Mouse (Mus musculus): ENCODE data around the gene Rmi2.
"Not testable (repeated sequence)": the region's sequence is repeated elsewhere in the genome, so short reads cannot be mapped to it uniquely, and the experiment has no call there.

Rmi2 gene

DNA sequence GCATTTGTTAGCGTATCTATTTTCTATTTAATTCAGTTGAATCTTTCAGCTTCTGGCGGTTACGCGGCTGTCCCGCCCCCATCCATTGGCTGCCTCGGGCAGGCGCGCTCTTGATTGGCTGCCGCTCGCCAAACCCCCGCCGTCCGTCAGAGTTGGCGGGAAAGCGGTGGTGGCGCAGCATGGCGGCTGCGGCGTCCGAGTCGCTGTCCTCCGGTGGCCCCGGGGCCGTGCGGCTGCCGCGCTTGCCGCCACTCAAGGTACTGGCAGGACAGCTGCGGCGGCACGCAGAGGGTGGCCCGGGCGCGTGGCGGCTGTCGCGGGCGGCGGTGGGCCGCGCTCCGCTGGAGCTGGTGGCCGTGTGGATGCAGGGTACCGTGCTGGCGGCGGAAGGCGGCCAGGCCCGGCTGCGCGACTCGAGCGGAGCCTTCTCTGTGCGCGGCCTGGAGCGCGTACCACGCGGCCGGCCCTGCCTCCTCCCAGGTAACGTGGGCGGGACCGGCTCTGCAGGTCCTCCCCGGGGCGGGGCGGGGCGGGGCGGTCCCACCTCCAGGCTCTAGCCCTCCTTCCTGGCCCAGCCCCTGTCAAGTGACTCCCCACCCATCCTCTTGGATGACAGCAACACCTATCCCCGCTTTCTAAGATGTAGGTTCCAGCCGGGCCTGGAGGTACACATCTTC is at the start of gene Rmi2:
Rmi2 (plus strand) TSS at position 149 of the 677 bp plus-strand sequence.
- DNase-seq (ENCODE audit: low read depth, low spot score), result peak; percentile 69

DNA sequence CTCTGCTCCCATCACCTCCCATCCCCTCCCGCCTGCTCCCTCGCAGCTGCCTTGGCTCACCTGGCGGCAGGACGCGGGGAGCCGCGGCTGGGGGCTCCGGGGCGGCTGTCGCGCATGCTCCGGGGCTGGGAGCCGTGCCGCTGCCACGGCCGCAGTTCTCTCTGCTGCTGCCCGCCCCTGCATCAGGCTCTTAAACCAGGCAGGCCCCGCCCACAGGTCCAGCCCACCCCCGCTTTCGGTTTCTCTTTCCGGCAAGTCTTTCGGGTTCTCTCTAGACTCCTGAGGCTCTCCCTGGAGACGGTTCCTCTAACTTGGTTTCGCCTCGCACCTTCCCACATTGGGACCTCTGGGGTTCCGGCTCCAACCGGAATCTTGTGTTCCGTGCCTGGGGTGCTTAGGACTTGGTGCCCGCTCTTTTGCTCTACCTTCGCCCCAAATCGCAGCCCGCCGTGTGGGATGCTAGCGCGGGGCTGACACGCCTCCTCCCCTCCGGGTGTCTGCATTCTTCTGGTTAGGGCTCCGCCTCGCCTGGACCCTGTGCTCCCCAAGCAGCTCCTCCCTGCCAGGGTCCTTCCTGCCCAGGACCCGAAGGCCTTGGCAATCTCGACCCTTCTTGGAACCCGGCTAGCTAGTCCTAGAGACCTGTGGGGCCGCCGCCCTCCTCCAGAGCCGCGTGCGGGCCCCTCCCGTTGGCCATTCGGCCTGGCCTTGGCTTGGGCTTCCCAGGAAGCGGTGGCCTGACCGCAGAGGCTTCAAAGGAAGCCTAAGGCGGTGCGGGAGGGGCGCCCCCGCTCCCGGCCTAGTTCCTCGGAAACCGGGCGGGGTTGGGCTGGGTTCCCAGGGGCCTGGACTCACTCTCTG is 49.3 kb upstream of the Rmi2 start, which contains the start of gene Socs1:
Socs1 (minus strand) TSS at position 166 of the 861 bp plus-strand sequence.
- DNase-seq (ENCODE audit: low read depth, low spot score), result peak; percentile 92

DNA sequence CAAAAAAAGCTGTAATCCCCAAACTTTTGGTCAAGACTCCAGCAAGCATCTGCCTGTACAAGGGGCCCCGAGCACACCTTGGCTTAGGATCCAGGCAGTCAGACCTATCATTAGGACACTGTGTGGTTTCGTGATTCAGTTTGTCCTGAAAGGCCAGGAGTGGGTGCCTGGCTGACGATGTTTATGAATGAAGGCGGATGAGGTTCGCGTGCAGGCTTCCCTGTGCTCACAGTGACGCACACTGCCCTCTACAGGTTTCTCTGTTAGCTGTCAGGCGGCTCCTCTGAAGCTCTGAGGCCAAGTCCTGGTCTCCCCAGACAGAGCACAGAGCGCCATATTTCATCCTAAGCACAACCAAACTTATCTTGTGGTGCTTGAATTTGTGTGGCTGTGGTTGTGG is 48.6 kb upstream of the Rmi2 start:
- peak; percentile 86 for DNase-seq (ENCODE audit: low read depth, low spot score)

DNA sequence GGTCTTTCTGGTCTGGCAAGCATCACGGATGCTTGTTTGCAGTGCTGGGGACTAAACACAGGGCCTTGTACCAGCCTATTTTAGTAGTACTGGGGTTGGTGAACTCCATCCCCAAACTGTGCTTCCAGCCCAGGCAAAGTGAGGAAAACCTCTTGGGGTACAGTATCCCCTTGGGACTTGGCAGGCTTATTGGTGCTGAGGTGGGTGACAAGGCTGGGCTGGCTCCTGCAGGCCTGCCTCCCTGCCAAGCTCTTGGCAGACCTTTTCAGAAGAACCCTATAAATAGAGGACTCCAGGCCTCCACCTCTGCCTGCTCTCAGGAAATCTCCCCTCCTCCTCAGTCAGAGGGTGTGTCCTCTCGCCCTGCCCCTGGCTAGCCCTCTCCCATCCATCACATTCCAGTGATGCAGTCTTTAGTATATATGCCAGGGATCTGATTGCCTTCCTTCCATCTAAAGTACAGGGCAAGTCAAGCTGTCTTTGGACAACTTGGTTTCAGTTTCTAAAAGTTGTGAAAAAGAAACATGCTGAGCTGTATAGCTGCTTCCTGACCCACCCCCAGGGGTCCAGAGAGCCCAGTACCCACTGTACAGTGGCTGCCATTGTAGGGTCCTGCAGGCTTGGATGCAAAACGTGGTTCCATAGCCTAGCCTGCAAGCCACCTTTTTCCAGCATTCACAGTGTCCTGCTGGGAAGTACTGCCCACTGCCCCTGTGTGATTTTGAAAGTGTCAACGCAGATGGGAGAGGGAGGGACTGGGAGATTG is 47.9 kb upstream of the Rmi2 start:
- peak; percentile 74 for DNase-seq (ENCODE audit: low read depth, low spot score)

DNA sequence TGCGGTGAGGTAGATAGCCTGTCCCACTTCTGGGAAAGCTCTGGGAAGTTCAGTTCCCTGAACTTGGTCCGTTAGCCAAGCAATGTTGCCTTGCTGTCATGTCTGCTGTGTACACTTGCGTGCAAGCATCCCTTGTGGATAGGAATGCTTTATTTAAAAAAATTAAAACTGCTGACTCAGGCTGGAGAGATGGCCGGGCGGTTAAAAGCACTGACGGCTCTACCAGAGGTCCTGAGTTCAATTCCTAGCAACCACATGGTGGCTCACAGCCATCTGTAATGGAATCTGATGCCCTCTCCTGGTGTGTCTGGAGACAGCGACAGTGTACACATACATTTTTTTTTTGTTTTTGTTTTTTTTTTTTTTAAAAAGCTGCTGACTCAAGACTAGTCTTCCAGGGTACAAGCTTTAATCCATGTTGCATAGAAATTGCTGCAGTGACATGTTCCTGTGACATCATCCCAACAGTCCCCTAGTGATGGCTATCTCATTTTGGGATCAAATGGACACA is 47.3 kb upstream of the Rmi2 start:
- no peak for DNase-seq (ENCODE audit: low read depth, low spot score)

DNA sequence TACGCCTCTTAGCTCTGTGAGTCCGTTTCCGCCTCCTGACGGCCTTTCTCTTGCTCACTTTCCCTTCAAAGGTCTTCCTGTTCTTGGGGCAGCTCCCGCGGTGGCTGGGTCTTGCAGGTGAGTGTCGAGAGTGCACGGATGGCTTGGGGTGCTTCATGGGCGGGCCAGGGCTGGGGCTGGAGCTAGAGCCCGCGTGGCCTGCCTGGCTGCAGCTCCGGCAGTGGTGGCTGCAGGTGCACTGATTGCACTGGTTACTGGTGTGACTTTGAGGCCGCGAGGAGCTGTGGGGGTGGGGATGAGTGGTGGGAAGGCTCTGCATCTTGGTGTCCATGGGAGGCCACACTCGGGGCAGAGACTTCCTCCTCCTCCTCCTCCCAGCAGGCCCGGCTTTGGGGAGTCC is 46.6 kb upstream of the Rmi2 start, which contains the start of gene Tnp2:
Tnp2 (minus strand) TSS at position 390 of the 400 bp plus-strand sequence.
- DNase-seq (ENCODE audit: low read depth, low spot score), result no peak

DNA sequence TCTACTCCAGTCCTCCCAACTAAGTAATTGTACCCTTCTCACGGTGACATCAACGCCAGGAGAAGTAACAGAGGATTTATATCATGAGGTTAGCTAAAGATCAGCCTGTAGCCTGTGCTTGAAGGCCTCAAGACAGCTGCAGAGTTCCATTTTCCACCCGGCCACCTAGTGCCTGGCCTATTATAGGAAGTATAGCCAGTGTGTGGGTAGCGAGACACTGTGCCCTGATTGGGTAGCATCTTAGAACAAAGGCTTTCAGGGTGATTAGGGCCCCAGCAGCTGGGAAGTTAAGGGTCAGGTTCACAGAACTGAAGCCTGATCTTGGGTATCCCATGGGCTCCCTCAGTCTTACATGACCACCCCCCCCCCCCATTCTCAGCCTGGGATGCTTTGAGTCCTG is 46.0 kb upstream of the Rmi2 start:
- DNase-seq (ENCODE audit: low read depth, low spot score), result no peak

DNA sequence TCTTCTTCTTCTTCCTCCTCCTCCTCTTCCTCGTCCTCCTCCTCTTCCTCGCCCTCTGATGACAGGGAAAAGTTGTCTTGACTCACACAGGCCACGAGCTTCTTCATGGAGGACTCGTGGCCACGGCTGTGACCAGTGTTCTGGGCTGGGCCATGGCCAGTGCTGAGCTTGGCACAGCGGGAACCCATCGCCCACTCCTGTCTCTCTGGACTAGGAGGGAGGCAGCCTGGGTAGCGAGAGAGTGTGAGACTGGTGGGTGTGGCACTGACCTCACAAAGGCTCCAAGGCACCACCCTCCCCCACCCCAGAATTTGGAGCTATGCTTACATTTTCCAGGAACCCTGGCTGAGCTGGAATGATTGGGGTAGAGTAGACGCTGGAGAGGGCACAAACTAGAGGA is 44.2 kb upstream of the Rmi2 start, which contains the start of gene Prm3:
Prm3 (minus strand) TSS at position 213 of the 400 bp plus-strand sequence.
- no peak for DNase-seq (ENCODE audit: low read depth, low spot score)

DNA sequence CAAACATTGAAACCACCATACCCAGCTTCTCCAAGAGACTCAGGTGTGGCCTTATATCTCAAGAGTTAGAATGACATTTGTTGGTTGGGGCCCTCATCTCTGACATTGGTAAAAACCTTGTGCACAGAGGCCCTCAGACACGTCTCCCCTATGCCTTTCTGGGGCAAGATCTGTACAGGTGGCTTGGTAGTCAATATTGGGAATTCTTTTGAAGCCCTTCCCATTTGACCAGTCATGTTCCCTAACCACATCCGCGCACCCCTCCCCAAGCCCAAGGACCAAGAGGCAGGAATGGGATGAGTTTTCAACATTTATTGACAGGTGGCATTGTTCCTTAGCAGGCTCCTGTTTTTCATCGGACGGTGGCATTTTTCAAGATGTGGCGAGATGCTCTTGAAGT is 38.8 kb upstream of the Rmi2 start, which contains the start of gene Prm2:
Prm2 (minus strand) TSS at position 101 of the 400 bp plus-strand sequence.
- DNase-seq (ENCODE audit: low read depth, low spot score), result no peak

DNA sequence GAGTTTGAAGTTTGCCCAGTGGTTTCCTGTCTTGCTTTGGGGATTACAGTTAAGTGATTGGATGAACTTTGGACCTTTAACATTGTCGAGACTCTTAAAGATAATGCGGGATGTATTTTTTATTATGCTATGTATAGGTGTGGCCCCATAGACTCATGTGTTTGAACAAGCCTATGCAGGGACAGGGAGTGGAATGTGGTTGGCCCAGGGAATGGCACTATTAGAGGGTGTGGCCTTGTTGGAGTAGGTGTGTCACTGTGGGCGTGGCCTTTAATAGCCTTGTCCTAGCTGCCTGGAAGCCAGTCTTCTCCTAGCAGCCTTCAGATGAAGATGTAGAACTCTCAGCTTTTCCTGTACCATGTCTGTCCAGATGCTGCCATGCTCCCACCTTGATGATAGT is 32.4 kb upstream of the Rmi2 start:
- not testable (repeated sequence) for DNase-seq (ENCODE audit: low read depth, low spot score)

DNA sequence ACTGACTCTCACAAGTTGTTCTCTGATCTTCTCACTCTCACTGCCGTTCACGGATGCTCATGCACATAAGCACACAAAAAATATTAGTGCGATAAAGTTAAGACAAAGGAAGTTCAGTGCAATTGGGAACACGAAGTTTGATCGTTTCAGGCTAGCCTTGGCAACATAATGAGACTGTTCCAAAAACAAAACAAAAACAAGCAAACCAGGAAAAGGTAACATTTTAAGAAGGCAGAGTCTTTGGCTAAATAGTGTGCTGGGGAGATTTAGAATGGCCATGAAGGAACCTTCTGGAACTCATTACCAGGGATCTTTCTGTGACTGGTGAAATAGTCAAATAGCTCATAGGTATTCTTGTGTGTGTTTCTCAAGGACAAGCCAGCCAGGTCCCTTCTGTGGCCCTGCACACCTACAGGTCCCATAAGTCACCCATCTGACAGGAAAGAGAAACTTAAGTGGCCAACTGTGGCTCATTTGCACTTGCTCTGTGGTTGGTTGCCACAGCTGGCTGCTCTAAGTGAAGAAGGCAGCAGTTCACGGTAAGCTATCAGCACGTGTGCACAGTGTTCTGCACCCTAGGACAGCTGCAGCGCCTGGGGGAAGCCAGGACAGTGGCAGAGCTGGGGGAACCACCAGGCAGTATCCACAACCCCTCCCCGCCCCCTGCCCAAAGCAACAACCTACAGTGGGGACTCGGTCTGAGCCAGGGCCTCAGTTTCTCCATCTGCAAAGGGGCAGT is 28.9 kb upstream of the Rmi2 start, which contains the start of gene Prm1:
Prm1 (minus strand) TSS at position 51 of the 739 bp plus-strand sequence.
- DNase-seq (ENCODE audit: low read depth, low spot score), result no peak

DNA sequence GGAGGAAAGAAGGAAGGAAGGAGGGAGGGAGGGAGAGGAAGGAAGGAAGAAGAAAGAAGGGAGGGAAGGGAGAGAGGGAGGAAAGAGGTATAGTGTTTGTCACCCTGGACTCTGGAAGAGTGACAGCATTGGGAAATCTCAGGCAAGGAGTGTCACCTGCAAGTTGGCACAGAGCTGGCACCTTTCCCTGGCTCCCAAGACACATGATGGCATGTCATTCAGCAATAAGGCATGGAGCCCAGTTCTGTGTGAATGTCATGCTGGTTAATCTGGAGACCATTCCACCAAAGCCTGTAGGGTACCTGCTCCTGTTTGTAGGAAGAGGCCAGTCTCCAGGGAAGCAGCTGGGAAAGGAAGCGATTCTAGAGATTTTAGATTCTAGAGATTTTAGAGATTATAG is 24.5 kb upstream of the Rmi2 start:
- DNase-seq (ENCODE audit: low read depth, low spot score), result no peak

DNA sequence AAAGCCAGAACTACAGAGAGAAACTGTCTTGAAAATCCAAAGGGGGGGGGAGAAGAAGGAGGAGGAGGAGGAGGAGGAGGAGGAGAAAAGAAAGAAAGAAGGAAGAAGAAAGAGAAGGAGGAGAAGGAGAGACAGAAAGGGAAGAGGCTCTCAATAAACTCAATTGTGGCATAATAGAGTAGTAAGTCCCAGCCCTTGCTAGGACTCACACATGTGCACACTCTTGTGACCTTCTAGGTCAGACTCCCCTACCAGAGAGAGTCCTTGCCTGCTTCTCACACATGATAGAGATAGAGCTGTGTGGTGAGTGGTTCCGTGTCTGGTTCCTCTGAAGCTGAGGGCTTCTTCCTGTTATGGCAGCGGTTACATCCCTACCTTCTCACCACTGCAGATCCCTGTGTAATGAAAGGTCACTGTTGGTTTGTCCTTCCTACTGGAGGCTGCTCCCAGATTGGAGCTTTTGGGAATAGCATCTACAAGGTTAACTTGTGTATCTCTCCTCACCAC is 21.9 kb upstream of the Rmi2 start, which contains the start of gene Gm11172:
Gm11172 (plus strand) TSS at position 51 of the 507 bp plus-strand sequence.
- no peak for DNase-seq (ENCODE audit: low read depth, low spot score)

DNA sequence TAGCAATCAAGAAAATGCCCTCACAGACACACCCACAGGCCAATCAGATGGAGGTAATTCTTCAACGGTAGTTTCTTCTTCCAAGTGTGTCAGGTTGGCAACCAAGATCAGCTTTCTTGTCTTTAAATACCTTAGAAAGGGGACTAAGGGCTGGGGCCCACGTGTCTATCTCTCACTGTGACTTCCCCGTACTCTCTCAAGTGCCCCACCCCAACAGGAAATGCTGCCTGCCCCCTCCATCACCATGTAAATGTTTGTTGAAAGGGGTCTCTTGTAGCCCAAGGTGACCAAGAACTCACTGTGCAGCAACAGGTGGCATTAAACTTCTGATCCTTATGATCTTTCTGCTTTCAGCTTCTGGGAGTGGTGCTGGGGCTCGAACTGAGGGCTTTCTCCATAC is 21.1 kb upstream of the Rmi2 start:
- no peak for DNase-seq (ENCODE audit: low read depth, low spot score)

DNA sequence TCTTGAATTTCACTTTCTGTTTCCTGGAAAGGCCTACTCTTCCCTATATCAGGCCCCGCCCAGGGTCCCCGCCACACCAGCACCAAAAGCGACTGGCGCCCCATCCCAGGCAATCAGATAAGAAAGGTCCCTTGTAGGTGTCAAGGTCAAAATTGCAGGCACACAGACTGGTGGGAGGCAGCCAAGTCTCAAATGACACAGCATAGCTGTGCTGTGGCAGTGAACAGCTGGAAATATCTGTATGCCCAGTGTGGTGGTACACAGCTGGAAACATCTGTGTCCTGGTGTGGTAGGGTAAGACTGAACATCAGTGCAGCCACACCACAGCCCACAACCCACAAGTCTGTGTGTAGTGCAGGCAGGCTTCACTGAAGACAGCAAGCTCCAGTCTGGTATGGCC is 20.0 kb upstream of the Rmi2 start:
- DNase-seq (ENCODE audit: low read depth, low spot score), result no peak

DNA sequence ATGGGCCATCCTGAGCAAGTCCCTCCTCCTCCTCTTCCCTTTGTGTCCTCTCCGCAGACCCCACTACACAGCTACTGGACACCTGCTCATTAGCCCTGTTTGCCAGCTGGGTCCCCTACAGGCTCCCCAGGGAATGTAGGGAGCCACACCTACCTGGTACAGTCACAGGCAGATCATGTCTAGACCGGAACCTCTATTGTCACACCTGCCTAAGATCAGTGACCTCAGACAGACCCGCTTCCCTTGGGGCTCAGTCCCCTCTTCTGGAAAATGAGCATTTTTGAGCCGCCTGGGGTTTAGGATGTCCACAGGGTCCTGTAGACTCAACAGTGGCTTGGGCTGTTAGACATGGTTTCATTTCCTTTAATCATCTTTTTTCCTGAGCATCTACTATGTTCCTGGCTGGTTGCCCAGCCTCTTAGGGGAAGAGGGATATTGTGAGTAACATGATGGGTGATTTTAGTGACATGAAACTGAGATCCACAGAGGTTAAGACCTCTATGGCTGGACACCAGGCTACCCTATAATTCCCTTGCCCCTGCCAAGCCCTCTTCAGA is 16.2 kb upstream of the Rmi2 start:
- no peak for DNase-seq (ENCODE audit: low read depth, low spot score)

DNA sequence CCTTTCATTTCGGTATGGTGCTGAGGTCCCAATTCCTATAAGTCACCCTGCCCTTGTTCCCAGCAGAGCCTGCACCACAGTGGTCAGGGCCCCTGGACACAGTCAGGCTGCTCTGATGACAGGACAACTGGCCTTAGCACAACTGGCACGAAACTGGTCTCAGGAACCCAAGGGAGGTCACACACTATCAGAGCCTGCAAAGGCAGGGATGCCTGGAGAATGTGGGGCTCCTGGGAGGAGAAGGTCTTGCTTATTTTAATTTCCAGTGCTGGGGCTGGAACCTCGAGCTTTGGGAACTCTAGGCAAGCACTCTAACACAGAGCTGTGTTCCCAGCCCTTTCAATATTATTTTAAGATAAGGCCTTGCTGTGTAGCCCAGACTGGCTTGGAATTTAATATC is 14.9 kb upstream of the Rmi2 start:
- DNase-seq (ENCODE audit: low read depth, low spot score), result no peak

DNA sequence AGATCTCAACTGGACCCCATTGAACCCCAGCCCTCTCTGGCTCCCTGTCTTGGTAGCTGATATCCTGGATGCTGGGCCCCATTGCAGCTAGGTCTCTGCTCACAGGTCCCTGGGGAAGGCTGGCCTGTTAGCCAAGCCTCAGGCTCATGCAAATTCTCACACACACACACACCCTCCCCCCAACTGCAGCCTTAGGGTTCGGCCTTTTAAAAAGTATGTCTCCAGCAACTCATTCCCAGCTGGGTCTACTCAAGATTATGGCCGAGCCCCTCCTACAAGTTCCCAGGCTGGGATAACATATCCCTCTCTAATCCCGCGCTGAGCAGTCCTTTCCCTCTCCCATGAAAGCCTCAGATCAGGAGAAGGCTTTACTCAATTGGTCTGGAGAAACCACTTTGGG is 13.5 kb upstream of the Rmi2 start:
- no peak for DNase-seq (ENCODE audit: low read depth, low spot score)

DNA sequence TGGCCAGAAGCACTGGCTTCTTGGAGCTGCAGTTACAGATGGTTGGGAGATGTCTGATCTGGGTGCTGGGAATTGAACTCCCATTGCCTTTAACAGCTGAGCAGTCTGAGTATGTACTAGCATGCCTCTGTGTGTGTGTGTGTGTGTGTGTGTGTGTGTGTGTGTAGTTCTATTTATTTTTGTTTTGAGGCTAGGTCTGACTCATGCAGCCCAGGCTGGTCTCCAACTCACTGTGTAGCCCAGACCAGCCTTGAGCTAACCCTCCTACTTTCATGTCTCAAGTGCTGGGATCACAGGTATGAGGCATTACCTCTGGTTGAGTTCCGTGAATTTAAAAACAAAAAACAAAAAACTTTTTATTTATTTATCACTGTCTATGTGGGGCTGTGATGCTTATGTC is 10.3 kb upstream of the Rmi2 start:
- no peak for DNase-seq (ENCODE audit: low read depth, low spot score)

DNA sequence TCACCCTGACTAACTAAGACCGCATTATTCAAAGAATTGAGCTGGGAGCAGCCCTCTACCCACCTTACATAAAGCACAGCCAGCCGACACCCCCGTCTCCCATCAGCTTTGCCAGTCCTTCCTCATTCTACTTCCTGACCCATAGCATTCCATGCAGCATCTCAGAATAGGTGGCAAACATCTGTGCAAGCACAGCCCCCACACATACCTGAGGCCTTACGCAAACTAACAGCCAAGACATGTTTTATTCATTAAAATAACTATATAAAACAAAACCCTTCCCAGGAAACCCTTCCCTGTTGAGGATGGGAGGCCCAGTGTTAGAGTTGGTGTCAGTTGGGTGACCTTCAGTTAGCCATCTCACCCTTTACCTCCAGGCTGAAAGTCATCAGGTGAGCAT is 9.0 kb upstream of the Rmi2 start:
- no peak for DNase-seq (ENCODE audit: low read depth, low spot score)

Data from skeletal muscle tissue, adult 2 months (tissue).